Mouse (Mus musculus): ENCODE measurements at regions not wholly inside any gene's neighbourhood (a gene's known extent, or its start where the extent isn't known, plus 50 kb on each side); places are given as distances from the start of the nearest gene placed in this dataset.

DNA sequence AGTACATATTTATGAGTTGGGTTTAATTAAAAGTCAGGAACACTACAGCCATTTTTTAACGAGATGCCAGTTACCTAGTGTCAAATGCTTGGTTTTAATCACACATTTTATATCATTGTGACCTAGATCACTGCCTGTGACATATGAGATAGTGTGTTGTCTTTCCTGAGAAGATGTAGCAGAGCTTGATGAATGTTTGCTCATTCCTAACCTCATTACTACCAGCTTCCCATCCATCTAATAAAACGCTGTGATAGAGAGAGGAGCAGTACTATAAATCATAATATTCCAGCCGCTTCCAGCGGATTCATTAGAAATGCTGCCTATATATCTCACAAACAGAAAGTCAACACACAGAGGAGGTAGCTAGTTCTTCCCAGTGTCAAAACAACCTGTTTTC, 163.6 kb downstream of the Aldoart1 start:
- 58% methylated on average over 4 of the region's 4 CpGs for WGBS
- Histone ChIP-seq H3K36me3 (ENCODE audit: insufficient read depth, low read length) (no peaks in the 10 kb centered on the region), H3K27me3 (ENCODE audit: insufficient read depth, low read length) (no peaks in the 10 kb centered on the region), H3K9me3 (ENCODE audit: low read length) (no peaks in the 10 kb centered on the region), H3K9ac (replicated peaks; ENCODE audit: low read length) (no peak overlapping the region), H3K4me3 (ENCODE audit: low read length) (no peak overlapping the region), H3K4me2 (replicated peaks; ENCODE audit: low read depth, low read length) (no peak overlapping the region), H3K27ac (ENCODE audit: low read length) (no peak overlapping the region), H3K4me1 (ENCODE audit: insufficient read depth, low read length) (no peaks in the 10 kb centered on the region)
- ATAC-seq (ENCODE audit: low FRiP score, low TSS enrichment) = no peak

DNA sequence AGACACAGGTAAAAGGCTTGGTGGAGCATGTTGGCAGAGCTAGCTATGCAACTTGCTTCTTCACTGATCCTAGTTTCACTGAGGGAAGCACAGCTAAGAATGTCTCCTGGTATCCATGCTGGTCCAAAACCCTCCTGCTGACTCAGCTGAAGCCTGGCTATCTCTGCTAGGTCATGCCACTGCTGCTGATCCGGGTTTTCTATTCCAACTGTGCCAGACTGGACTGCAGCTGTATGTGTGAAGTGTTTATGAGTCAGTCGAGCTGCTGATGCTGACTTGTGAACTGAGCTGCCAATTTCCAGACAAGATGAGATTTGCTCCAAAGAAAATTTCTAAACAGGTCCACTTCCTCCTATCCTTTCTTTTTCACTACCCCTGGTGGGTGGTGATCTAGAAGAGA, 178.4 kb downstream of the Aldoart1 start:
- Histone ChIP-seq H3K9ac (replicated peaks; ENCODE audit: low read length) (no peak overlapping the region), H3K4me1 (ENCODE audit: insufficient read depth, low read length) (no peaks in the 10 kb centered on the region), H3K27ac (ENCODE audit: low read length) (no peak overlapping the region), H3K9me3 (ENCODE audit: low read length) (no peaks in the 10 kb centered on the region), H3K36me3 (ENCODE audit: insufficient read depth, low read length) (no peaks in the 10 kb centered on the region), H3K27me3 (ENCODE audit: insufficient read depth, low read length) (no peaks in the 10 kb centered on the region), H3K4me3 (ENCODE audit: low read length) (no peak overlapping the region), H3K4me2 (replicated peaks; ENCODE audit: low read depth, low read length) (no peak overlapping the region)
- ATAC-seq (ENCODE audit: low FRiP score, low TSS enrichment) = no peak
- WGBS = 67% methylated on average over 2 of the region's 2 CpGs

DNA sequence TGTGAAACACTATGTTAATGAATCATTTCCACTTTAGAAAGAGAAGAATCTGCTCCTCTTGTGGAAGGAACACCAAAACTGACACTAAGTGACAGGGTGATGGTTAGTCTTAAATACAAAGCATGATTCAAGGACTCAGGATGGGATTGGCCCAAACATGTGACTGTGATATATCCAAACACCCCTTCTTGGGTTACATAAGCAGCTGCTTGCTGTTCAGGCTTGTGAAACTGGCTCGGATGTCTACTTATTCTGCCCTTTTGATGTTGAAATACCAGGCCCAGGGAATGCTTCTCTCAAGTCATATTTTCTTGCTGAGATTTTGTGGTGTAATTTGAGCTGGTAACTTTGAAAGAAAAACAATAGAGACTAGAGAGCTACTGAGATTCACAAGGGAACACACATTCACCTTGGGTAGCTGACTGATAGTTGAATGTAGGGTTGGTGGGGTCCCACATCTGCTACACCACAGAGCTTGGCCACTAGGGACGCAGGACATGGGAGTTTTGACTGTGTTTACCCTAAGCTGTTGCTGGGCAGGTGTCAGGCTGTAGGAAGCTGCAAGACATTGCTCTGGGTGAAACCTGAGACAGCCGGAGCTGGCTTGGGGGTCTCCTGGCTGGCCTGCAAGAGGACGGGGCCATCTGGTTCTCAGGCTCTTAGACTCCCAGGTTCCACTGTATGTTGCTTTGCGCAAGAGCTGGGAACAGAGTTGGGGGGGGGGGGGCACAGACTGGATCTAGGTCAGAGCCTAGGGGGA, 180.6 kb downstream of the Aldoart1 start:
- Histone ChIP-seq H3K9ac (replicated peaks; ENCODE audit: low read length) (no peak overlapping the region), H3K27me3 (ENCODE audit: insufficient read depth, low read length) (no peaks in the 10 kb centered on the region), H3K4me3 (ENCODE audit: low read length) (no peak overlapping the region), H3K4me1 (ENCODE audit: insufficient read depth, low read length) (no peaks in the 10 kb centered on the region), H3K4me2 (replicated peaks; ENCODE audit: low read depth, low read length) (no peak overlapping the region), H3K27ac (ENCODE audit: low read length) (no peak overlapping the region), H3K36me3 (ENCODE audit: insufficient read depth, low read length) (no peaks in the 10 kb centered on the region), H3K9me3 (ENCODE audit: low read length) (no peaks in the 10 kb centered on the region)
- ATAC-seq (ENCODE audit: low FRiP score, low TSS enrichment) = no peak
- WGBS = 47% methylated on average over 5 of the region's 5 CpGs

DNA sequence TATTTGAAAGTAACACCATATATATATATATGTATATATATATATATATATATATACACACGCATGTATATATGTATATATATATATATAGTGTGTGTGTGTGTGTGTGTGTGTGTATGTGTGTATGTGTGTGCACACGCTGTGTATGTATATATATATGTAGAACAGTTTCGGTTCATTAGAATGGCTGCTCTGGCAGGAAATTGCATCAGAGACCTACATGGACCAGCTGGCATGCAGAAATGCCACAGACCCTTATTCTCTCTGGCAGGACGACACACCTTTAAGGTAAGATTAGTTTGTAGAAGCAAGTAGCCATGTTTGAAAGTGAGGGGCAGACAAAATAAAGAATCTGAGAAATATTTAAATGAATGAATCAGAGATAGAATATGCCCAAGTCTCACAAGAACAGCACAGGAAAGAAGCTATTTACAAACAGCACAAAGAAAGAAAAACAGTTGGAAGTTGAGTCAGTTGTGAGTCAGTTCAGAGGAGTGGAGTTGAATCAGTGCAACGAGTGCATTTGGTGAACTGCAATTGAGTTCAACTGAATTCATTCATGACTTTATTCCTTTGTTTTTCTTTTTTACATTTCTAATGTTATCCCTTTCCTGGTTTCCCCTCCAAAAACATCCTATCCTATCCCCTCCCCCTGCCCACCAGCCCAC, 182.5 kb downstream of the Aldoart1 start:
- no peak for ATAC-seq (ENCODE audit: low FRiP score, low TSS enrichment)
- 81% methylated on average over 5 of the region's 5 CpGs for WGBS
- Histone ChIP-seq H3K36me3 (ENCODE audit: insufficient read depth, low read length) (no peaks in the 10 kb centered on the region), H3K9ac (replicated peaks; ENCODE audit: low read length) (no peak overlapping the region), H3K4me3 (ENCODE audit: low read length) (no peak overlapping the region), H3K27me3 (ENCODE audit: insufficient read depth, low read length) (no peaks in the 10 kb centered on the region), H3K4me2 (replicated peaks; ENCODE audit: low read depth, low read length) (no peak overlapping the region), H3K27ac (ENCODE audit: low read length) (no peak overlapping the region), H3K4me1 (ENCODE audit: insufficient read depth, low read length) (no peaks in the 10 kb centered on the region), H3K9me3 (ENCODE audit: low read length) (no peaks in the 10 kb centered on the region)

DNA sequence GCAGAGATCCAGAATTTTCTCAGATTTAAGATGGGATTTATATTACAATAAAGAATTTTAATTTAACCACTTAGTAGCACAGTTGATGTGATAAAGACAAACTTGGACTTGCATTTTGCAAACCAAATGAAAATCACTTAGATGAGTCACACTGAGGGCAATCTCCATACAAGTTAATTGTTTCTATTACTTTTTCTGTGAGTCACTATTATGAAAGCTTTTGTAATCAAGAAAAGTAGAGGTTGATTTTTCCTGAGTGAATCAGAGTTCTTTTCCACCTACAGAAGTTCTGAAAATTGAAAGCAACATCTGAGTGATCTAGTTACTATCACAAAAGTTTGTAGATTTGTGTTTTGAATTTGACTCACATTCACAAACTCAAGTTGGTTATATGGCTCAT, 188.1 kb downstream of the Aldoart1 start:
- Histone ChIP-seq H3K4me3 (ENCODE audit: low read length) (no peak overlapping the region), H3K27ac (ENCODE audit: low read length) (no peak overlapping the region), H3K27me3 (ENCODE audit: insufficient read depth, low read length) (no peaks in the 10 kb centered on the region), H3K4me1 (ENCODE audit: insufficient read depth, low read length) (no peaks in the 10 kb centered on the region), H3K9ac (replicated peaks; ENCODE audit: low read length) (no peak overlapping the region), H3K36me3 (ENCODE audit: insufficient read depth, low read length) (no peaks in the 10 kb centered on the region), H3K9me3 (ENCODE audit: low read length) (no peaks in the 10 kb centered on the region), H3K4me2 (replicated peaks; ENCODE audit: low read depth, low read length) (no peak overlapping the region)
- no peak for ATAC-seq (ENCODE audit: low FRiP score, low TSS enrichment)

DNA sequence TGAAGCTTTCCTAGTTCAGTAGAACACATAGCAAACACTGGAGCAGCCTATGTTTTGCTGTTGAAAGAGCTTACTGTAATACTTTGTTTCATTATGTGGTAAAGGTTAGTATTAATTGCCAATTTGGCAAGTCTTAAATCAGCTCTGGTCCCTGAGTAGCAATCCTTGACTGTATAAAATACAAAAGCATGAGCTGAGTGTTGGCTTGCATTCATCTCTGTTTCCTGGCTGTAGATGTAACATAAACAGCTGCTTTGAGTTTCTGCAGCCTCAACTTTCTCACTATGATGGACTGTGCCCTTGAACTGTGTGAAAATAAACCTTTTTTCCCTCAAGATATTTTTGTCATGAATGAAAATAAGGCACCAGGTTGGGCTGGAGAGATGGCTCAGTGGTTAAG, 190.0 kb downstream of the Aldoart1 start:
- Histone ChIP-seq H3K4me3 (ENCODE audit: low read length) (no peak overlapping the region), H3K36me3 (ENCODE audit: insufficient read depth, low read length) (no peaks in the 10 kb centered on the region), H3K9ac (replicated peaks; ENCODE audit: low read length) (no peak overlapping the region), H3K4me2 (replicated peaks; ENCODE audit: low read depth, low read length) (no peak overlapping the region), H3K27me3 (ENCODE audit: insufficient read depth, low read length) (no peaks in the 10 kb centered on the region), H3K27ac (ENCODE audit: low read length) (no peak overlapping the region), H3K9me3 (ENCODE audit: low read length) (no peaks in the 10 kb centered on the region), H3K4me1 (ENCODE audit: insufficient read depth, low read length) (no peaks in the 10 kb centered on the region)
- peak; percentile 46; the same call in 1 of the 2 replicates for ATAC-seq (ENCODE audit: low FRiP score, low TSS enrichment)

DNA sequence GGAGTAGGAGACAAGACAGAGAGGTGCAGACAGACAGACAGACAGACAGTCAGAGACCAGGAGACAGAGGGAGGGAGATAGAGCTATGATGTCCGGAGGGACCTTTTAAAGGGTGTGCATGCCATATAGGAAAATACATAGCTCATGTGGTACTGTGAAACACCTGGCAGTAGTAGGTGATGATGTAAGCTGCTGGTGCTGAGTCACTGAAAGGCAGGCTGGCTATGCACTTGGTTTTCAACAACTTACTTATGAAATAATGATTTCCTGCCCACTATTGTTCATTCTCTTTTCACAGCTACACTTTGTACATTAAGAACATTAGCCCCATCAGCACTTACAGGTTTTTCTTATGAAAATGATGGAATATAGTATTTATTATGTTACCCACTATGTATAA, 196.2 kb downstream of the Aldoart1 start:
- no peak overlapping the region for H3K4me2 ChIP-seq (replicated peaks; ENCODE audit: low read depth, low read length)

DNA sequence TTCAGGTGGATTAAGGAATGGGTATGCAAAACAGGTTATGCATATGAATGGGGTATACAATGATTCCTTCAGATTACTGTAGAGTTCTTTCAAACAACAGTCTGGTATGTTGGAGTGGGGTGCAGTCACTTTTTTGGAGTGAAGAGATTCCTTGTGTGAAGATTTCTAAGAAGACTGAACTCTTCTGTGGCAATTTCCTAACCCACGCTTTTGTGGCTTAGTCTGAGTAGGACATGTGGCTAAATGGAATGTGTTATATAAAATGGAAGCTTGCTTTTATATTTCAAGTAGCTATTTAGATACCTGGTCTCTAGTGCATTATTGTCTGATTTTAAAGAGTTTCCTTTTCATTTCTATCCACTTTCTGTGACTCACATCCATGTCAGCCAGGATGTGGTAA, 205.3 kb downstream of the Aldoart1 start:
- Histone ChIP-seq H3K9me3 (ENCODE audit: low read length) (no peaks in the 10 kb centered on the region), H3K9ac (replicated peaks; ENCODE audit: low read length) (no peak overlapping the region), H3K4me1 (ENCODE audit: insufficient read depth, low read length) (no peaks in the 10 kb centered on the region), H3K36me3 (ENCODE audit: insufficient read depth, low read length) (no peaks in the 10 kb centered on the region), H3K27ac (ENCODE audit: low read length) (no peak overlapping the region), H3K4me3 (ENCODE audit: low read length) (no peak overlapping the region), H3K4me2 (replicated peaks; ENCODE audit: low read depth, low read length) (no peak overlapping the region), H3K27me3 (ENCODE audit: insufficient read depth, low read length) (no peaks in the 10 kb centered on the region)
- 92% methylated on average over 1 of the region's 1 CpGs for WGBS
- no peak for ATAC-seq (ENCODE audit: low FRiP score, low TSS enrichment)

More for the DNA sequence above, 196.2 kb downstream of the Aldoart1 start:
- Histone ChIP-seq H3K9ac (replicated peaks; ENCODE audit: low read length) (no peak overlapping the region), H3K4me1 (ENCODE audit: insufficient read depth, low read length) (no peaks in the 10 kb centered on the region), H3K9me3 (ENCODE audit: low read length) (no peaks in the 10 kb centered on the region), H3K27ac (ENCODE audit: low read length) (no peak overlapping the region), H3K4me3 (ENCODE audit: low read length) (no peak overlapping the region), H3K27me3 (ENCODE audit: insufficient read depth, low read length) (no peaks in the 10 kb centered on the region), H3K36me3 (ENCODE audit: insufficient read depth, low read length) (no peaks in the 10 kb centered on the region)
- WGBS = 78% methylated on average over 1 of the region's 1 CpGs
- ATAC-seq (ENCODE audit: low FRiP score, low TSS enrichment) = no peak

DNA sequence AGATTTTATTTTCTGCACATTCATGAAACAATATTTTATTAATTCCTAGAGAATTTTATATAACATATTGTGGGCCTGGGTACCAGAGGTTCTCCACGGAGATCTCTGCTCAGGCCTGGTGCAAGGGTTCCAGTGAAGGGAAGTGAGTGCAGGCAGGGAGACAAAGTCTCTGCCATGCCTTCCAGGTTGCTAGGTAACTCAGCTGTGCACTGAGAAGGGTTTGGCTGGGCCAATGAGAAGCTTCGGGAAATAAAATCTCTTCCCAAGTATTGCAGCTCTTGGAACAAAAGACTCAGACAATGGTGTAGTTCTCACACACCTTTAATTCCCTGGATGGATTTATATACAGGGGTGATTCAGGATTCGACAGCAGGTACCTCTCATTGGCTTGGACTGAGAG, 223.0 kb downstream of the Aldoart1 start:
- H3K4me2 ChIP-seq (replicated peaks; ENCODE audit: low read depth, low read length) = no peak overlapping the region
- no peak overlapping the region for H3K27ac ChIP-seq (ENCODE audit: low read length)
- H3K36me3 ChIP-seq (ENCODE audit: insufficient read depth, low read length) = no peaks in the 10 kb centered on the region
- WGBS = 44% methylated on average over 3 of the region's 3 CpGs
- no peaks in the 10 kb centered on the region for H3K4me1 ChIP-seq (ENCODE audit: insufficient read depth, low read length)
- H3K9me3 ChIP-seq (ENCODE audit: low read length) = no peaks in the 10 kb centered on the region
- no peaks in the 10 kb centered on the region for H3K27me3 ChIP-seq (ENCODE audit: insufficient read depth, low read length)
- no peak for ATAC-seq (ENCODE audit: low FRiP score, low TSS enrichment)
- no peak overlapping the region for H3K4me3 ChIP-seq (ENCODE audit: low read length)
- no peak overlapping the region for H3K9ac ChIP-seq (replicated peaks; ENCODE audit: low read length)

DNA sequence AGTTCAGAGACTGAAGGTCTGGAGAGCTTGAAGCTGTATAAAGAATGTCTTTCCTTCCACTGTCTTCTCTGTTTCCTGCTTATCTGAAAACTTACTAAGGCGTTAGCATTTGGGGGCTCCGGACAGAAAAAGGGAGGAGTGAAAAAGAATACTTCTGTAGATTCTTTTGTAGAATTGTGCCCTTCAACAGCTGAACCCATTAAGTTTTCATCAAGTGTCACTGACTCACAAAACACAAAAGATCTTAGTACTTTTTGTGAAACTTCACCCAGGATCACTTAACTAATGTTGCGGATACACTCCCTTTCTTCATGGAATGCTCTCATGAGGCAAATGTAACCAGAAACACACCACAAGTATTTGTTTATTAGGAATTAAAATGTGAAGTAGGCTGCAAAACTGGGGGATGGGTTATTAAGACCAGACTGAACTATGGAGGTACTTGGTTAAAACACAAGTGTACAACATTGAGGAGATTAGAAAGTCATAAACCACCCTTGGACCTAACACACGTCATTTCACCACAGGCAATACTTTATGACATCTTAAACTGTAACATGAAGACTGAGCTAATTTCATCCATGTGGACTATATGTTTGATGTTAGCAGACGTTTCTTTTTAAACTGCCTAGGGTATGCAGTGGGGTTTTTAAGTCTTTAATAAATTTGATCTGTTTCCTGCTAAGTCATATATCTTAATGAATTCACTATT, 225.1 kb downstream of the Aldoart1 start:
- Histone ChIP-seq H3K4me2 (replicated peaks; ENCODE audit: low read depth, low read length) (no peak overlapping the region), H3K27me3 (ENCODE audit: insufficient read depth, low read length) (no peaks in the 10 kb centered on the region), H3K36me3 (ENCODE audit: insufficient read depth, low read length) (no peaks in the 10 kb centered on the region), H3K4me3 (ENCODE audit: low read length) (no peak overlapping the region), H3K27ac (ENCODE audit: low read length) (no peak overlapping the region), H3K9me3 (ENCODE audit: low read length) (no peaks in the 10 kb centered on the region), H3K4me1 (ENCODE audit: insufficient read depth, low read length) (no peaks in the 10 kb centered on the region), H3K9ac (replicated peaks; ENCODE audit: low read length) (no peak overlapping the region)
- ATAC-seq (ENCODE audit: low FRiP score, low TSS enrichment) = no peak
- WGBS = 56% methylated on average over 5 of the region's 5 CpGs
